Mouse (Mus musculus) hematopoietic stem cell, adult 5-6 weeks (primary cell): Measurements from ENCODE around the gene Calhm4. TPM values are rescaled to one million over a fixed set of nuclear protein-coding genes. Genes with fewer than 3 reads are reported as not detected.

Experiments
- ATAC-seq, 2 experiments: fragments of 125-278 bp in 1 of 2; replicated peaks in 1 of 2; 2 replicates each; pipeline ENCODE4 v1.8.0; 2016 to 2017; ENCODE audit warnings: inconsistent platforms in 2 of 2, mild to moderate bottlenecking in 2 of 2, moderate number of reproducible peaks in 2 of 2, low read depth in 1 of 2, moderate TSS enrichment in 1 of 2; ENCODE audit not compliant: low FRiP score in 2 of 2, poor library complexity in 2 of 2, severe bottlenecking in 2 of 2, insufficient read depth in 1 of 2, low TSS enrichment in 1 of 2
- total RNA-seq: library from RNA; stranded (forward); fragments of 172-1452, 232-1000 nt; gene quantifications from 2 replicates; pipeline ENCODE4 v1.2.3, GENCODE M21; 2017

Gene Calhm4
- not detected in 2 replicates for total RNA-seq

DNA sequence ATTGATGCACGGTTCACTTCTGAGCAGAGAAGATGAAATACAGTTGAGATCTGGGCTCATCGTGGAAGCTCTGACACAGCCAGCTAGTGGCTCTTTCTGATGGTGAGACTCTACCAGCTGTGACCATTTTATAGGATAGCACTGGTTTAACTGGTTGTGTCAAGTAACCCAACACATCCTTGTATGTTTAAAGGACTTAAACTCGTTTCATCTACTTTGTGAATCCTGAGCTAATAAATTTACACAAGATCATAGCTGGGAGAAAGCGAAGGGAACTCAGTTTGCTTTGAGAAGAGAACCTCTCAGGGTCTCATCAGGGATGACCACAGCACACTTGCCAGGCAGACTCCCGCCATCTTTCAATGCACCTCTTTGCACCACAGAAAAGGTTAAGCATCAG, at the start of gene Calhm4:
Gene Calhm4 (minus strand): TSS at position 101 of the 400 bp plus-strand sequence.
- no peak for ATAC-seq

DNA sequence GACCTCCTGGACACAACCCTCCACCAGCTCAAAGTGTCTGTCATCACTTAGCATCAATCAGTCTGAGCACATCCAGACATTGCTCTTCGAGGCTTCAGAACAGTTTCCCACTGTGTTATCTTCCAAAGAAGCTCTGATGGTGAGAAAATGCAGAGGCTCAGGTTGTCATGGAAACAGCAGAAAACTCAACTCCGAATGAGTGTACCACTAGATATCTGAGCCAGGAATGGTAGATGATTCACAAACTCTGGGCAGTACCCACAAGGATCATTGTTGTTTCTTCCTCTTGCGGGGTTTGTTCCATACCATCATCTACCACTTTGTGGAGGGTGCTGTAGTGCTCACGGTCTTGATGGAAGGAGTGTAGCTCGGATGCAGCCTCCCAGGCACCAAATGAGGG, 47.8 kb upstream of the Calhm4 start:
- ATAC-seq = no peak

DNA sequence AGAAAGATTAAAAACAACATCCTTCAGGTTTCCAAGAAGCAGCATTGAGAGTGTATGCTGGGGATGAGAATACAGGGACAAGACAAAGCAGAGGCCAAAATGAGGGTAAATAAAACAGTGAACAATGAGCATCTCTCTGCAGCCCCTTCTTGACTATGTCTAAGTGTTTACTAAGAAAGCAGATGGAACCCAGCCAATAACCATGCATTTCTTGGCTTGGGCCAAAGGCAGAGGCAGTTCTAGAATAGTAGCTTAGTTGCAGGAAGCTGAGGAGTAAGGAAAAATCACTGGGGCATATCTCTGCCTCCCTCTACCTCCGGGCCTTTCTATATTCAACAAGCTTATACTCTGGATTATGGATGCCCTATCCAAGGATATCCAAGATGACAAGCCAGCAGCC, 46.4 kb upstream of the Calhm4 start:
- ATAC-seq = no peak

DNA sequence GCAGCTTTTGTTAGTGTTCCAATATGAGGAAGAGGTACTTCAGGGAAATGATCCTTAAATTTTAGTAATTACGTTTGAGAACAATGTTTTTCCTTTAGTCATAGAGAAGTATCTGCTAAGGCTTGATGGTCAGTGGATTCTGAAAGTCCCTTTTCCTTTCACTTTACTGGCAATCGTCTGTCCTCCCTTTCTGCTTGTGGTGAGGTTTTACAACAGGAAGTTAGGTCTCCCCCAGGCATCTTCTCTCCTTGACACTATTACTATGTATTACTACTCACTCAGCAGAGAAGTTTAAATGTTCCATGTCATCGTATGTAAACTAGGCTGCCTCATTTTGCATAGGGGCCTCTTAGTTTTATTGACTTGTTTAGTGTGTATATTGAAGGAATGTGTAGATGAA, 45.4 kb upstream of the Calhm4 start:
- peak; percentile 62 to 67 for ATAC-seq

DNA sequence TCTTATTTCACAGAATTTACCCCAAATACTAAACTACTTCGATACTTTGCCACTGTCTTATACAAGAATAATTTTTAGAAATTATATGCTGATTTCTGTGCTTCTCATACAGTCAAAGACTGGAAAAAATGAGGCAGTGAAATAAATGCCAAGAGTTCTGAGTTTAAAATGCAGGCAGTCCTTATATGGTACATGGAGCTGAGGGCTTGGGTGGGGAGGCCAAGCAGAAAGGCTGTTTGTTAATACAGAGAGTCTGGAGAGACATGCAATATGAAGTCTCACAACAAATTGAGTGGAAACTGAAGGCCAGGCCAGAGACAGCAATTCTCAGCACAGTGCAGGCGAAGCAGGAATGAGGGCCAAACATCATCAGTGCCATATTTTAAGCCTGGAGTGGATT, 44.4 kb upstream of the Calhm4 start:
- ATAC-seq = no peak

DNA sequence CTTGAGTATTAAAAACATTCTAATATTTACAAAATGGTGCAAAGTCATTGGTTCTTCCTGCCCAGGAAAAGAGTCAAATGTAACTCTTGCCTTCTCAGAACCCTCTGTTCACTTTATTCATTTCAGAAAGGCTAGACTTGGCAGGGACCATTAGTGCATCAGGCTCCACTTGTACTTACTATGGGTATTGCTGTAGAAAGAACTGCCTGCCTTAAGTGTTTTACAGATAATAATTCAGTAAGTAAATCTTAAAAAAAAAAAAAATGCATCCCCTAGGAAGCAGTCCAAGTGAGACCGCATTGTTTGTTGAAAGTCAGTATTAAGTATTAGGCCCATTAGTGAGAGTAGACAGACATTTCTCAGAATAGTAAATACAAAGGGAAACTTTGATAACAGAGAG, 42.4 kb upstream of the Calhm4 start:
- no peak for ATAC-seq

DNA sequence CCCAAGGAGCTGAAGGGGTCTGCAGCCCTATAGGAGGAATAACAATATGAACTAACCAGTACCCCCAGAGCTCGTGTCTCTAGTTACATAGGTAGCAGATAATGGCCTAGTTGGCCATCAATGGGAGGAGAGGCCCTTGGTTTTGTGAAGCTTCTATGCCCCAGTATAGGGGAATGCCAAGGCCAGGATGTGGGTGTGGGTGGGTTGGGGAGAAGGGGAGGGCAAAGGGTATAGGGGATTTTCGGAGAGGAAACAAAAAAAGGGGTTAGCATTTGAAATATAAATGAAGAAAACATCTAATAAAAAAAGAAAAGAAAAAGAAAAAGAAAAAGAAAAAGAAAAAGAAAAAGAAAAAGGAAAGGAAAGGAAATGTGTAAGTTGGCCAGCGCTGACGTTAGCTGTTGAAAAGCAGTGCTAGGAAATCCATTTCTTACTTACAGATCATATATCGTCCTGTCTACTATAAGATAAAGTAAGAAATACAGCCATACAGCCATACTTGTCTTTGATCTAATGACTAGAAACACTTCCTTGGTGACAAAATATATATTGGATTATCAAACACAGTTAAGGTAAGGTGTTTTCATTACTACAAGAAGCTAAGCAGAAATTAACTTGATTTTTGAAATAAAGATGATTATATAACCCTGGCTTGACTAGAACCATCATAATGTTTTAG, 30.6 kb upstream of the Calhm4 start:
- no peak for ATAC-seq

DNA sequence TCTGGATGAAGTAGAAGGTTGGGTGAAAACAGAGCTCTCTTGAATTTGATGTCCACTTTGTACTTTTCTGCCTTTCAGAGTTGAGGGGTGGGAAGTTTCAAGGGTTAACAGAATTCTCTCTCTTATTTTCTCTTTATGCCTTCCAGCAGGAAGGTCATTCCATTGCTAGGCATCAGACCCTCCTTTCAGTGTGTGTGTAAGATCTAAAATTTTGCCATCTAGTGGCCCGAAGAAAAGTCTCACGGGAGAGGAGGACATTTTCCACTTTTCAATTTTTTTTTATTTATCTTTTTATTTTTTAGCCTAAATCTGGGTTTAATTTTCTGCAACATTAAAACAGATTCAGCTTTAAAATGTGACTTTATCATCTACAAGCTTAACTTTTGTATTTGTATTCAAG, 27.5 kb upstream of the Calhm4 start:
- ATAC-seq = no peak

DNA sequence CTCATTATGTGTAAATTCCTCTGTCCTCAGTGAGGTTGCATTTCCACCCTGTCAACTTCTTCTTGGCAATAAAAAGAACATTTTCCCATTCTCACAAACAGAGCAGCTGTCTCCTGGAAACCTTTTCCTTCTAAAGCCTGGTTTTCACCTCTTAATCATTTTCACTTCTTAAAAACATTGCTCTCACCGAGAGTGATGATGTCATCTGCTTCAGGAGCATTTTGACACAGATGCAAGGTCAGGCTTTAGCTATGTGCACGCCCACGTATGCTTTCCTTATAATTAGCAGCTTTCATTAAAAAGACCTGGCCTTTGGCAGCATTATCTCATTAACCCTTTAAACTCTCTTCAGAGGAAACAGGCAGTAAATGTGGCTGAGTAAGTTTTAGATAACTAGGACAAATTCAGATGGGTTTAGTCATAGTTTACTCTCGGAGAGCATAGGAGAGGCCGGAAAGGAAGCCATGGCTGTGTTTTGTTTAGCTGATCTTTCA, 26.9 kb upstream of the Calhm4 start:
- ATAC-seq = no peak

DNA sequence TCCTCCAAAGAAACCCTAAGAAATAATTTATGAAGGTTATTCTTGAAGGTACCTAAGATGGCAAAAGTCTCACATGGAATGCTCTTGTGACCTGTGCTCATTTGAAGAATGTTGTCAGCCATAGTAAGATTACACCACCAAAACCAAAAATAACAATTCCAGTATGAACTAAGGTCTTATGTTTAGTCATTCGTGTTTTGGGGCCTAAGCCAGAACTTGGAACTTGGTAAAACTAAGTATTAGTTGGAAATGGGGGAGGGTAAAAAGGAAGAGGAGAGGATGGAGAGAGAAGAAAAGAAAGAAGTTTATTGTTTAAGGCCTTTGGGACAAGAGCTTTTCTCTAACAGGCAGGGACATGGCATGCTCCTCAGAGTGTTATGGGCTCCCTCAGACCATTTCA, 25.5 kb upstream of the Calhm4 start:
- no peak for ATAC-seq

DNA sequence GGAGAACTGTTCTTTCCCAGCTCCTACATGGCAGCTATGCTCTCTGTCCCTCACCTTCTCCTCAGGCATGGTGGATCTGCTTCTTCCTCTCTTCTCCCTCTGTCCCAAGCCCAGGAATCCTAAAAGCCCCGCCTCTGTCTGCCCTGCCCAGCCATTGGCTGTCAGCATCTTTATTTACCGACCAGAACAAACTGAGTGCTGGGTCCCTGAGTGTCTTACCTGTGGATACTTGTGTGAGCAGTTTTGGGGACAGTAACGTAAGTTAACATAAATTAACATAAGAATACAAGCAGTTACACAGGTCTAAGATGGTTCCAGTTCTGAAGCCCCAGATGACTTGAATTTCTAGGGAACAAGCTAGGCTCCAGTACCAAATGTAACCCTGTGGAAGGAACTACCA, 22.5 kb upstream of the Calhm4 start:
- ATAC-seq = no peak

DNA sequence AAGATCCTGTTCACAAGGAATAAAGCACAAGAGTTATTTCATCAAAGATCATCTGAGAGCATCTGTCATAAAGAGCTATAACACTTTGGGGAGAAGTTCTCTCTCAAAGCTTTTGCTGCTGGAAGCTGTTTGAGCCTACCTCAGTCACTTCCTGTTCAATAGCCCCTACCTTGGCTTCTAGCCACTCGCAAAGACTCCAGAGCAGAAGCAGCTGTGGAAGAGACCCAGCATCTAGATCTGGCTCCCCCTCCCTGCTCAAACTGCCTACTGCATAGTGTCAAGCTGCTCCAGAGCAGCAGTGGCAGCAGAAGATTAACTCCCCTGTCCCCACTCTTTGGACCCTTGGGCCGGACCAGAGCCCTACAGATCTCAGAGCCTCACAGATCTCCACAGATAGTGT, 9.9 kb upstream of the Calhm4 start:
- ATAC-seq = peak; percentile 66 to 71

DNA sequence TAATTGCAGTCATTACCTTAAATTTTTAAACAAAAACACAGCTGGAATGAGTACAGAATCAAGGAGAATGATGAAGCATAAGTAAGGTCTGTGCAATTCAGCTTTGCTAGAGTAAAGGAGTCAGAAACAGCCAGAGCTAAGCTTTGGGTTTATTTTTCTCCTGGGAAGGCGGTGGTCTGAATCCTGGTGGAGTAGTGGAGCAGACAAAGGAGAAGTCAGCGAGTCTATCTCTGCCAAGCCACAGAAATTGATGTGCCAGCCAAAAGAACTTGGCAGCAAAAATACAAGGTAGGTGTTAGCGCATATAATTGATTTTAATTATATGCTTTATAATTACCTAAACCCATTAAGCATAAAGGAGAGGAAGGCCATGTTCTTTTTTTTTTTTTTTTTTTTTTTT, 6.7 kb downstream of the Calhm4 start, which contains the start of gene Trappc3l:
Gene Trappc3l (plus strand): TSS at position 197 of the 400 bp plus-strand sequence.
- ATAC-seq = no peak

DNA sequence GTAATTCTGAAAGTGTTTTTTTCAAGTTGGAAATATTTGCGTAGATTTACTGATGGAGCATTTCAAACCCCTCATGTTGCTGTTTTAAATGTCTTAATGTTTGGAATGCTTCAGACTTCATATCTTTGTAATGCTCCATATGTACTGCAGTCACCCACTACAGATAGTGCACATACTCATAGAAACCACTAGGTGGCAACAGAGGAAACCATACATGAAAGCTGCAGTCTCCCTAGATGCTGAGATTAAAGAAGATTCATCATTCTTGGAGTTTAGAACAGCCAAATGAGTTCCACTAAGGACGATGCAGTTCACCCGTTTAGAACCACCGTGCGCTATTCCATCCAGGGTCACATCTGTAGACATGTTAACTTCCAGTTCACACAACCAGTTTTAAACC, 7.5 kb downstream of the Calhm4 start:
- peak; percentile 80 to 82; a peak in 3 of 4 replicates for ATAC-seq

DNA sequence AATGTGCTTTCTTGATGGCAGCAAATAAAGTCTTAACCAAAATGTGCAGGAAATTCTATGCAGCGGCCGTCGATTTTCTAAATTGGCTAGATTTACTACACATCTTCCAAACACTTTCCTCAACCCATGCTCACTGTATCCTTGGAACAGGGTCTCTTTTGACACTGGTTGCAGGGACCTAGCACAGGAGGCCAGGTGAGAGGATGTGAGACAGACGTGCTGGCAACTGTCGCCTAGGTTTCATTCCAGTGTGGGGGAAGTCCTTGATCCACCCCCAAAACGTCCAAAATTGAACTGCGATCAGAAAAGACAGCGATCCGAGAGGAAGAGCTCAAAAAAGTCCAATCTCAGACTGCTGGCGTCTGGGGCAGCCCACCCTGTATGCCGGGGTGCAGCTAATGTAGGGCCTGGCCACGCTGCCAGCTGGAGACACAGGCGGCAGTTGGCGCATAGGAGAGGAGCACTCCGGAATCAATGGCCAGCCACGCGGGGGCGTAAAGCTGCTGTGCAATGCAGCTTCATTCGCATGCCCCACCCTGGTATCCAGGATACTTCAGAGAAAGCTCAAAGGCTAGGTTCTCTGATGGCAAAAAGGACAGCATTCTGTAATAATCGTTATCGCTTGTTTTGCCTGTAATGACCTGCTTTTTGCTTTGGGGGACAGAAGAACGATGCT, 10.3 kb downstream of the Calhm4 start:
- peak; percentile 94 for ATAC-seq

DNA sequence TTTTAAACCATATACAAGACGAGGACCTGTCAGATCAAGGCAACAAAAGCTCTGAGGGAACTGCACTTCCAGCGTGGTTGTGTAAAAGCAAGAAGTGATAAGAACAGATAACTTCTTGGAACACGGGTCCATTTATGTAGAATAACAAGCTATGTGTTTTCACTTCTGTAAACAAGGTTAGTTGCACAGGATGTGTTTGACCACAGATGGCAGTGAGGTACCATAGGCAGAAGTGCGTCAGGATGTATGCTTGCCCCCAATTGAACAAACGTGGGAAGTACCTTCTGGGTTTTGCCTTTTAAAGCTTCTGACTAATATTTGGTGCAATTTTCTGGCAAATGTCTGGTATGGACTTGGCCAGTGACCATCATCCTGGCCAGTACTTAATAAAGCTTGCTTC, 13.8 kb downstream of the Calhm4 start:
- ATAC-seq = peak in 1 of 2 experiments; percentile 35; a peak in 1 of 4 replicates

DNA sequence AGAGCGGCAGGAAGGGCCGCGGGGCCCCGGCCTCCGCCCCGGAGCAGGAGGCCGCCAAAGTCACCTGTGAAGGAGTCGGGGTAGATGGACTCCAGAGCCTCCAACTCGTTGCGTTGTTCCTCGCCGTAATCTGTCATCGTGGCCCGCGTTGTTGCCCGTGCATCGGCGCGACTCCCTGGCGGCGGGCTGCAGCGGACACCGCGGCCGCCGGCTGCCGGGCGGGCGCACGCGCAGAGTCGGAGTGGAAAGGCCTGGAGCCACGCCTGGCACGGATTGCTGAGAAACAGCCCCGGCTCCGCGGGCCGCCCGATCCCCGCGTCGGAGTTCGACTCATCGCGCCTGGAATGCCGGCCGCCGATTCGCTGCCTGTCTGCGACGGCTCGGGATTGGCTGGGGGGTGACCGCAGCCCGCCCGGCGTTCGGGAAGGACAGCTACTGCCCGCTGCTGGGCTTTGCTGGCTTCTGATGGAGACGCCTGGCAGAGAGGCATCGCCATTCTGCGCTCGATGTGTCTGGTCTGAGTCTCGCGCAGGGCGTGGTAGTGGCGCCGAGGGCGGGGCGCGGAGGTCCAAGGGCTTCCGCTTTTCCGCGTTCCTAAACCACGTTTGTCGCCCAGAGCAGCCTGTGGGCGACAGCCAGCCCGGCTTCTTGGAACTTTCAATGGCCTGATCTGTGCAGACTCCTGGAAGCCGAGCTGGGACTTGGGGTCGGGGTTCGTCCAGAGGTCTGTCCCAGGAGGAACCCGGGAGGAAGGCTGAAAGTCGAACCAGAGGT, 24.6 kb downstream of the Calhm4 start, which contains the start of gene Rwdd1:
Gene Rwdd1 (minus strand): TSS at position 323 of the 774 bp plus-strand sequence.
- ATAC-seq = peak; percentile 98

DNA sequence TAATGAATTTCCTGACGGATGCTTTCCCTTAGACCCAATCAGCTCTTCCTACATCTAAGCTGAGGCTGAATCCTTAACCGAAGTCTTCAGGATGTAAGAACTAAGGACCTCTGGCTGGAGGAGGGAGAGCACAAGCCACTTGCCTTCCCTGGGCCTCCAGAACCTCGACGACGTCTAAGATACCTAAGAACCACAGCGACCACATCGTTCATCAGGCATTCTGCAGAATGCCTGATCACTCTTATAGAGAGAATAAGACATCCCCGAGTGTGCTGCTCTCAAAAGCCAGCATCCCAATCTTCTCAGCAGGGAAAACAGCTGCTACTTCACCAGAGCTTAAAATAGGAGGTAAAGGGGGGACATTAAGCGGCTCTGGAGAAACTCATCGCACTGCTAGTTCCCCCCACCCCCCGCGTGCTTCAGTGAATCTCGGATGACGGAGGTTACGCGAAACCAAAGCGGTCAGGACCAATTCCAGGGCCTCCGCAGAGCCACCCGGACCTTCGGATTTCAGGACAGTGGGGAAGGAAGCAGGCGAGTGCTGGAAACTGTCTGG, 25.3 kb downstream of the Calhm4 start:
- 0 out of 4 replicates have a peak, but pooled peaks of 1 of the 2 experiments have one; percentile 4 for ATAC-seq
